Mouse (Mus musculus): ENCODE measurements around the gene Calm4.

DNA sequence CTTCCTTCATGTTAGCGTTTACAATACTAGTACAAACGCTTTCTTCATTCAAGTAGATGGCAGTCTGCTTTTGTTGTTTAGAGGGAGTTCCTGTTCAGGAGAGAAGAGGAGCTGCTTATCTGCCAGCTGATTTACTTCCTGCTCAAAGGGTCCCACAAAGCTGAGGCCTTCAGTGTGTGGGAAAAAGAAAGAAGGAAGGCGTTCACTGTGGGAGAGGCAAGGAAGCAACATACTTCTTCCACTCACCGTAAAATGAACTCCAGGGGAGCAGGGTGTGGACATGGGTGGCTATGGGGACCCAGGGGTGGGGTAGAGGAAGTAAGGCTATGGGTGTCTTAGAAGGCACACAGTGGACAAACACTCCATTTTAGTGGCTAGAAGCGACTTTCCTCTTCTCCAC lies 31.9 kb upstream of the Calm4 start:
- TF ChIP-seq CTCF (IDR thresholded peaks at IDR 0.05; ENCODE audit: low read depth, low read length): no peak
- no peak for TF ChIP-seq POLR2A (IDR thresholded peaks at IDR 0.05; ENCODE audit: extremely low read depth, insufficient read depth, low read length)

Data from liver, adult 2 months (tissue).